Mouse (Mus musculus): Measurements from ENCODE around the gene Zc3h12a. TPM values are rescaled to one million over a fixed set of nuclear protein-coding genes. Genes with fewer than 3 reads are reported as not detected.

Zc3h12a gene
- polyA plus RNA-seq, 1 experiment: 36.7 TPM

DNA sequence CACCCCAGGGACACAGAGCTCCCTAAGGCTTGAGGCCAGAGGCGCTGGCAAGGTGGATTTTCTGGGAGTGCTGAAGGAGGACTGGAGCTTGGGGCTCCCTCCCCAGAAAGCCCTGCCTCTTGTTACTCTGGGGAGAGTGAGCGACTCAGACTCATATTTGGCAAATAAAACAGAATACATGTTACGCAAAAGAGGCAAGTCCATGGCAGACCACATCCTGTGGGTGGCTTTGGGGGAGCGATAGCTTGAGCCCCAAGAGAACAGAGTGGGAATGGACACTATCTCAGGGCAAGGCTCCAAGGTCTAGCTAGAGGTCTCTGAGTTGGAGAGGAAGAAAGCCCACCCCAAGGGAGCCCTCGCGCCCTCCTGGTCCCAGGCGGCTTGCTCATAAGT is 4.4 kb downstream of the Zc3h12a start:
- Histone ChIP-seq H3K4me1 (ENCODE audit: control insufficient read depth, insufficient read depth, insufficient read length, low read length) (peaks cover 34% of the 10 kb centered on the region), H3K36me3 (ENCODE audit: control insufficient read depth, insufficient read depth, low read length) (peaks cover 54% of the 10 kb centered on the region), H3K4me3 (ENCODE audit: low read depth, low read length) (peak overlapping the region; percentile 77), H3K27ac (ENCODE audit: insufficient read depth, low read depth, low read length) (peak overlapping the region; percentile 100), H3K27me3 (ENCODE audit: control insufficient read depth, insufficient read depth, low read length) (no peaks in the 10 kb centered on the region)
- no peak for TF ChIP-seq CTCF (IDR thresholded peaks at IDR 0.05; ENCODE audit: extremely low read depth, insufficient read length, insufficient replicate concordance, low read depth, low read length)
- WGBS: 53% methylated on average over 7 of the region's 7 CpGs

DNA sequence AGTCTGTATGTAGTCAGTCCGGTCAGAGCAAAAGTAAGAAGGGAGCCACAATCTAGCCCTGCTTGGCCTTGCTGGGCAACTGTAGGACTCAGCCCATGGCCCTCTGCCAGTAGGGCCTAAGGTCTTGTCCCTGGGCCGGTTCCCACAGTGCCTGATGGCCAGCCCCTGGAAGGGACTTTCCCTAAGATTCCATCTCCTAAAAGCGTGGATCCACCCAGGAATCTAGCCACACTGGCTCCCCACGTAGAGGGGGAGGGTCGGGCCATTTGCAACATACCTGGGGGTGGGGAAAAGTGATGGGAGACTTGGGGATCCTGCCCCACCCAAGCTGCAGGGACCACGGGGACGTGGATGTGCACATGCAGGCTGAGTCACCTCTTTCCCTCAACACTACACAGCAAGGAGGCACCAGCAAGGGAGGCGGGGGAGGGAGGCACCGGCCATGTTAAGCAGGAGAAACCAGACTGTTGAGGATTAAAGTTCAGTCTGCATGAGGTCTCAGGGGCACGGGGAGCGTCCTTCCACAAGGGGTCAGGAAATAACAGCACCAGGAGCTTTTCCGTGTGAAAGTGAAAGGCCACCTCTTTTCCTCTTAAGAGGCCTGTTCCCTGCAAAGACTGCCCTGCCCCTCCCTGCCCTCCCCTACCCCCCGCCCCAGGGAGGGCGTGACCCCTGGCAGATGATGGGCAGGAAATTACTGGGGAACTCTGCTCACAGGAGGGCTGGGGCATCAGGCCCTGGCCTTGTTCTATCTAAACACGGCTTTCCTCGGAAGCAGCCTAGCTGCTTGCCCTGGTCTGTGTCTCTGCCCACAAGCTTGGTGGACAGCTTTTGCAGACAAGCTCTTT is 5.0 kb downstream of the Zc3h12a start:
- Histone ChIP-seq H3K4me1 (ENCODE audit: control insufficient read depth, insufficient read depth, insufficient read length, low read length) (peaks cover 34% of the 10 kb centered on the region), H3K27me3 (ENCODE audit: control insufficient read depth, insufficient read depth, low read length) (no peaks in the 10 kb centered on the region), H3K4me3 (ENCODE audit: low read depth, low read length) (peak overlapping the region; percentile 77), H3K36me3 (ENCODE audit: control insufficient read depth, insufficient read depth, low read length) (peaks cover 54% of the 10 kb centered on the region), H3K27ac (ENCODE audit: insufficient read depth, low read depth, low read length) (peak overlapping the region; percentile 100)
- TF ChIP-seq CTCF (IDR thresholded peaks at IDR 0.05; ENCODE audit: extremely low read depth, insufficient read length, insufficient replicate concordance, low read depth, low read length): no peak
- TF ChIP-seq POLR2A (IDR thresholded peaks at IDR 0.05; ENCODE audit: low read depth, low read length): no peak
- 6% methylated on average over 16 of the region's 16 CpGs for WGBS

DNA sequence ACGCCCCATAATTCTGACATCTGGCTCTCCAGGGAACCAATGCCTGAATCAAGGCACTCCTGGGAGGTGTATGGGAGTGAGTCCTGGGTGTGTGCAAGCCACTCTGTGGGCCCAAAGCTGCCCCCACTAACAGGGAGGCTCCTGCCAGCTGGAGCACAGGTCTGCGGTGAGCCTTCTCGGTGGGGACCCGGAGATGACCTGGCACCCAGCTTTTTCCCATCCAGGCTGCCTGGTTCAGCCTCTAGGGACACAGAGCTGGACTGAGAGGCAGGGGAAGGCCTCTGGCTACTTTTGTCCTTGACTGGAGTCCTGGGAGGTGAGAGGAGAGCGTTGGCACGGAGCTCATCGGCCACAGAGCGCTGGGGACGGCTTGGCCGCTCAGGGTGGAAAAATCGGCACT is 7.9 kb downstream of the Zc3h12a start:
- Histone ChIP-seq H3K4me1 (ENCODE audit: control insufficient read depth, insufficient read depth, insufficient read length, low read length) (peaks cover 58% of the 10 kb centered on the region), H3K27ac (ENCODE audit: insufficient read depth, low read depth, low read length) (no peak overlapping the region), H3K36me3 (ENCODE audit: control insufficient read depth, insufficient read depth, low read length) (peaks cover 46% of the 10 kb centered on the region), H3K27me3 (ENCODE audit: control insufficient read depth, insufficient read depth, low read length) (no peaks in the 10 kb centered on the region), H3K4me3 (ENCODE audit: low read depth, low read length) (no peak overlapping the region)
- TF ChIP-seq CTCF (IDR thresholded peaks at IDR 0.05; ENCODE audit: extremely low read depth, insufficient read length, insufficient replicate concordance, low read depth, low read length): no peak
- no peak for TF ChIP-seq POLR2A (IDR thresholded peaks at IDR 0.05; ENCODE audit: low read depth, low read length)
- WGBS: 92% methylated on average over 11 of the region's 11 CpGs

DNA sequence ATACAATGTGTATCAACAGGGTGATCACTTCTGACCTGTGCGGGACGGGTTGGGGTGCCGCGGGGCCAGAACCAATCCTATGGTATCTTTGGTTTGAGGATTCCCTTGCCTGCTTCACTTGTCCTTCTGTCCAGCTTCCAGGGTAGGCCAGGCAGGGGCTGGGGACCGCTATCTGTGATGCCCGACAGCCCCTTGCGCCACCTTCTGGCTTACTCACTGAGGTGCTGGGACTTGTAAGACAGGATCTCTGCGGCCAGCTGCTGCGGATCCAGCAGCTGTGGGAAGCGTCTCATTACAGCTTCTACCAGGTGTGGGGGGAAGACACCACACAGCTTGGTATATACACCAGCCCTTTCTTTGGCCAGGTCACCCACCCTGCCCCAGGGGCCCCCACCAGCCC is 8.6 kb downstream of the Zc3h12a start:
- Histone ChIP-seq H3K36me3 (ENCODE audit: control insufficient read depth, insufficient read depth, low read length) (peaks cover 43% of the 10 kb centered on the region), H3K4me1 (ENCODE audit: control insufficient read depth, insufficient read depth, insufficient read length, low read length) (peaks cover 54% of the 10 kb centered on the region), H3K4me3 (ENCODE audit: low read depth, low read length) (no peak overlapping the region), H3K27ac (ENCODE audit: insufficient read depth, low read depth, low read length) (no peak overlapping the region), H3K27me3 (ENCODE audit: control insufficient read depth, insufficient read depth, low read length) (no peaks in the 10 kb centered on the region)
- TF ChIP-seq CTCF (IDR thresholded peaks at IDR 0.05; ENCODE audit: extremely low read depth, insufficient read length, insufficient replicate concordance, low read depth, low read length) (no peak), POLR2A (IDR thresholded peaks at IDR 0.05; ENCODE audit: low read depth, low read length) (no peak)
- WGBS: 87% methylated on average over 10 of the region's 10 CpGs

DNA sequence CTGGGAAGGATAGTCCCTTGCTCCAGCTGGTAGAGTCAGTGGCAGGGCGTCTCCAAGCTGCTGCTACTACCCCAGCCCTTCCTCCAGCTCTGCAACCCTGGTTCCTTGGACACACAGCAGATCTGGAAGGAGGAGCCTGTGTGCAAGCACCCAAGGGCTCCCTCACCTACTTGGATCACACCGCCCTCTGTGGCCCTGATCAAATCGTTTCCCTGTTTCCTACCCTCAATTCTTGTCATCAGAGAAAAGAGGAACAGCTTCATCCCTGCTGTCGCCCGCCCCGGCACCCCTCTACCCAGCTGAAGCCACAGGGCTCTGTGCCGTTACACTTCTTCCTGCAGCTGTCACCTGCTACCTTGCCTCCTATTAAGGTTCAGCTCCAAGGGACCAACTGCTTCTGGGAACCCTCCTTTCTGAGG is 9.7 kb downstream of the Zc3h12a start:
- H3K27ac ChIP-seq (ENCODE audit: insufficient read depth, low read depth, low read length): peak overlapping the region; percentile 65
- 39% methylated on average over 7 of the region's 7 CpGs for WGBS
- H3K4me1 ChIP-seq (ENCODE audit: control insufficient read depth, insufficient read depth, insufficient read length, low read length): peaks cover 44% of the 10 kb centered on the region
- H3K36me3 ChIP-seq (ENCODE audit: control insufficient read depth, insufficient read depth, low read length): peaks cover 38% of the 10 kb centered on the region
- TF ChIP-seq CTCF (IDR thresholded peaks at IDR 0.05; ENCODE audit: extremely low read depth, insufficient read length, insufficient replicate concordance, low read depth, low read length) (no peak), POLR2A (IDR thresholded peaks at IDR 0.05; ENCODE audit: low read depth, low read length) (no peak)
- H3K27me3 ChIP-seq (ENCODE audit: control insufficient read depth, insufficient read depth, low read length): no peaks in the 10 kb centered on the region
- no peak overlapping the region for H3K4me3 ChIP-seq (ENCODE audit: low read depth, low read length)

DNA sequence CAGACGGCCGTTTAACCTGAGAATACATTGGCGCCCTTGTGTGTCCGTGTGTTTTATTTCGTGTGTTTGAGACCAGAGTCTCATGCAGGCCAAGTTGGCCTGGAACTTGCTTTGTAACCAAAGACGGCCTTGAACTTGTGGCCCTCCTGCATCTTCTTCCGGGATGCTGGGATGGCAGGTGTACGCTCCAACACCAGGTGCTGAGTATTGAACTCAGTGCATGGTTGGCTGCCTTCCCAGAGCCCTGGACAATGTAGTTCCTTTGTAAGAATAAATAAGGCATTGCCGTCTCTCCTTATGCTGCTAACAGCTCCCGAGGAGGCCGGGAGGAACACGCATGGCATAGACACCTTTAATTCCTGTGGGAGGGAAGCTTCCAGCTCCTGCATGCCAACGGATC is 10.7 kb downstream of the Zc3h12a start:
- Histone ChIP-seq H3K27ac (ENCODE audit: insufficient read depth, low read depth, low read length) (peak overlapping the region; percentile 90), H3K4me3 (ENCODE audit: low read depth, low read length) (no peak overlapping the region), H3K4me1 (ENCODE audit: control insufficient read depth, insufficient read depth, insufficient read length, low read length) (peaks cover 36% of the 10 kb centered on the region), H3K27me3 (ENCODE audit: control insufficient read depth, insufficient read depth, low read length) (no peaks in the 10 kb centered on the region), H3K36me3 (ENCODE audit: control insufficient read depth, insufficient read depth, low read length) (peaks cover 35% of the 10 kb centered on the region)
- WGBS: 16% methylated on average over 13 of the region's 13 CpGs
- no peak for TF ChIP-seq CTCF (IDR thresholded peaks at IDR 0.05; ENCODE audit: extremely low read depth, insufficient read length, insufficient replicate concordance, low read depth, low read length)
- no peak for TF ChIP-seq POLR2A (IDR thresholded peaks at IDR 0.05; ENCODE audit: low read depth, low read length)

DNA sequence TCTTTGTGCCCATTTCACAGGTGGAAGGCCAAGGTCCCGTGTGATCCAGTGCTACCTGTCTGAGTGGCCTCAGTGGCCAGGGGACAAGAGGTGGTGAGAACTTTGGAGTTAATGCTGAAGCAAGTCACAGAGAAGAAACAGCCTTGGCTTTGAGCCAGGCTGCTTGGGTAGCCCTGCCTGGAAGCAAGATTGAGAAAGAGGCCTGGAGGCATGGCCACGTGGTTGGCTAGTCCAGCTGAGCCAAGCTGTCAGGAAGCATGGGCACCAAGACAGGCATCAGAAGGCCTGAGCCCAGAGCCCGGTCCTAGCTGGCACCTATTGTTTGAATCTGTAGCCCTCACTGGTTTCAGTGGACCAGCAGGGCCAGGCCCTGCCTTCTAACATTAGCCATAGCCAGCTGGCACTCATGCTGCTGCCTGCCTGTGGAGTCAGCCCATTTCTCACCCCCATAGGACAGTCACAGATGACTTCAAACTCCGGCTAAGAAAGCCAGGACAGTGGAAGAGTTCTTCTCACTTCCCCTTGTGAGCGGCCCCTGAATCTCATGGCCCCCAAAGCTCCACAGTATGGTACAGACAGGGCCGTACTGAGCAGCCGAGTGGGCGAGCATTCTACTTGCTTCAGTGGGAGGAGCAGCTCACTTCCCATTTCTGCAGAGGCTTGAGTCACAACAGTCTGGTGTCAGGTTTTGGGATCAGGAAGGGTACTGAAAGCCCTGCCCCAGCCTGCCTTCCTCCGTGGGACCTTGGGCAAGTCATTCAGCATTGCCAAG is 11.4 kb downstream of the Zc3h12a start:
- Histone ChIP-seq H3K4me1 (ENCODE audit: control insufficient read depth, insufficient read depth, insufficient read length, low read length) (peaks cover 32% of the 10 kb centered on the region), H3K36me3 (ENCODE audit: control insufficient read depth, insufficient read depth, low read length) (peaks cover 29% of the 10 kb centered on the region), H3K27ac (ENCODE audit: insufficient read depth, low read depth, low read length) (peak overlapping the region; percentile 90), H3K27me3 (ENCODE audit: control insufficient read depth, insufficient read depth, low read length) (no peaks in the 10 kb centered on the region), H3K4me3 (ENCODE audit: low read depth, low read length) (no peak overlapping the region)
- TF ChIP-seq CTCF (IDR thresholded peaks at IDR 0.05; ENCODE audit: extremely low read depth, insufficient read length, insufficient replicate concordance, low read depth, low read length): no peak
- no peak for TF ChIP-seq POLR2A (IDR thresholded peaks at IDR 0.05; ENCODE audit: low read depth, low read length)
- WGBS: 24% methylated on average over 9 of the region's 9 CpGs

Measured in small intestine, adult 2 months (tissue).